In the genomic region with DNA sequence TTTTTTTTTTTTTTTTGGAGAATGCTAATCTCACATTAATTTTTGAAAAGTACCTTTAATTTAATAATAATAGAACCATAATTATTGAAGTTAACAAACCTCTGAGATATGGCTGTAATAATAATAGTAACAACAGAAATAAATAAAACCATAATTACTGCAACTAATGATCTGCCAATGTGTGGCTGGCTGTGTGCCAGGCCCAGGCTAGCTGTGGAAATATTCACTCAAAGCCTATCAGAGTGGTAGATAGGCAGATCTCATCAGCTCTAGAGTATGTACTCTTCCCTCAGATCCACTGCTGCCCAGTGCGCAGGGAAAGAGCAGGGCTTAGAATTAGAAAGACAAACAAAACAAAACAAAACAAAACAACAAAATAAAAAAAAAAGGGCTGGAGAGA, we compare ENCODE assay signal across 26 mouse cellular contexts.
"Had no signal": no experiment of that assay in that cellular context is flagged by ENCODE, and none has a peak within 500 bp of the region (broad histone marks: within the 10 kb centered on the region; RNA-seq: fewer than 3 reads in every experiment).

No protein-coding gene starts in this region.

- H3K9ac ChIP-seq: heart, embryonic 12.5 days; hindbrain, embryonic 12.5 days; hindbrain, embryonic 14.5 days; intestine, embryonic 15.5 days; limb, embryonic 12.5 days; liver, embryonic 13.5 days; liver, embryonic 15.5 days had no signal

- ATAC-seq: hindbrain, embryonic 16.5 days; inflammation-experienced regulatory T-cells, adult 6 months; intestine, embryonic 15.5 days; intestine, postnatal 0 days had no signal

- DNase-seq: gastrocnemius, postnatal 14 days; gastrocnemius, postnatal 36 days; heart, adult 11 months; heart, postnatal 10 days; heart, postnatal 4 days; kidney, adult 18-20 months; kidney, adult 8-10 months; kidney, postnatal 10 days; kidney, postnatal 25 days; kidney, postnatal 4 days; liver; liver, embryonic 13.5 days had no signal

- H3K4me2 ChIP-seq: heart, embryonic 12.5 days; hindbrain, embryonic 12.5 days; hindbrain, embryonic 14.5 days; intestine, embryonic 15.5 days; limb, embryonic 12.5 days; liver, embryonic 11.5 days; liver, embryonic 13.5 days; liver, embryonic 15.5 days had no signal

- H3K36me3 ChIP-seq: heart, embryonic 10.5 days; heart, embryonic 12.5 days; hindbrain, embryonic 10.5 days; hindbrain, embryonic 12.5 days; intestine, embryonic 15.5 days; limb, embryonic 10.5 days; limb, embryonic 12.5 days; liver, embryonic 13.5 days; liver, embryonic 15.5 days had no signal

- H3K9me3 ChIP-seq: heart, embryonic 10.5 days; hindbrain, embryonic 10.5 days; hindbrain, embryonic 12.5 days; intestine, embryonic 15.5 days; limb, embryonic 10.5 days; limb, embryonic 12.5 days; liver, embryonic 13.5 days; liver, embryonic 15.5 days had no signal

- H3K27ac ChIP-seq: heart, embryonic 10.5 days; hindbrain, embryonic 10.5 days; hindbrain, embryonic 12.5 days; hindbrain, embryonic 14.5 days; intestine, embryonic 15.5 days; left cerebral cortex, adult 2 months; limb, embryonic 10.5 days; limb, embryonic 12.5 days; liver, embryonic 13.5 days; liver, embryonic 15.5 days had no signal

- H3K4me3 ChIP-seq: heart, embryonic 10.5 days; heart, embryonic 12.5 days; hindbrain, embryonic 10.5 days; hindbrain, embryonic 12.5 days; intestine, embryonic 15.5 days; left cerebral cortex, adult 2 months; limb, embryonic 10.5 days; limb, embryonic 12.5 days; liver, embryonic 13.5 days; liver, embryonic 15.5 days had no signal

- H3K4me1 ChIP-seq: hindbrain, embryonic 12.5 days had no signal

- H3K27me3 ChIP-seq: hindbrain, embryonic 12.5 days; intestine, embryonic 15.5 days; limb, embryonic 12.5 days; liver, embryonic 13.5 days; liver, embryonic 15.5 days had no signal
